Mouse (Mus musculus) liver, adult 2 months (tissue): Measurements from ENCODE around the gene Pes1.

Experiments
- CTCF ChIP-seq: fragments of 200-500 bp; IDR thresholded peaks from 2 replicates; pipeline ENCODE4 v1.5.1; 2011; ENCODE audit warnings: low read depth, low read length, control low read depth
- POLR2A ChIP-seq: fragments of 200-500 bp; IDR thresholded peaks from 2 replicates; pipeline ENCODE4 v1.6.1; 2011; ENCODE audit warnings: low read length, control low read depth; ENCODE audit not compliant: insufficient read depth; ENCODE audit errors: extremely low read depth

DNA sequence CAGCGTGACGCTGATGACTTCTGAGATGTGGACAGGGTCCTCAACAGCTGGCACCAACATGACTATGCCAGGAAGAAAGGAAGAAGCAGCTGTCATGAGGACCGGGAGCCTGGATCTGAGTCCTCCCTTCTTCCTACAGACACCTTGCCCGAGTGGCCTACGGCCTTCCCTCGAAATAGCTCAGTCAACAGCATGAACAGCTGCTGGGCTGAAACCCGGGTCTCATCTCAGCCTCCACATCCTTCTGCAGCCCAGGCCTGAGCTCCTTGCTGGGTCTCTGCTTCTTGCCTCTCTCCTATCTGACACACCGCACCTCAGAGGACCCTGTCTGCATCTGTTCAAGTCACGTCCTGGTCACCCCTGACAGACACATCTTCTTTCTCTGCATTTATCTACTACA is 41.7 kb upstream of the Pes1 start:
- TF ChIP-seq POLR2A (no peak), CTCF (no peak)
